Mouse (Mus musculus) splenic B cell, adult 2 months (primary cell): Measurements from ENCODE around the gene Clba1.
A peak's percentile ranks its signal among the peaks of the same experiment; 100 is the strongest.
"Not testable (repeated sequence)": the region's sequence is repeated elsewhere in the genome, so short reads cannot be mapped to it uniquely, and the experiment has no call there.

Source experiments
- DNase-seq: peaks from one replicate; pipeline ENCODE4 v3.0.0-alpha.2; 2011; ENCODE audit warnings: low read depth, low spot score
- H3K27me3 ChIP-seq: 2 replicates; pipeline ENCODE4 v1.6.1; 2012; ENCODE audit warnings: mild to moderate bottlenecking, low read length, moderate library complexity, mixed read lengths; ENCODE audit not compliant: control insufficient read depth, poor library complexity, insufficient read depth, severe bottlenecking
- H3K36me3 ChIP-seq: 2 replicates; pipeline ENCODE4 v1.6.1; 2012; ENCODE audit warnings: mild to moderate bottlenecking, low read length, moderate library complexity, mixed read lengths; ENCODE audit not compliant: control insufficient read depth, poor library complexity, insufficient read depth, severe bottlenecking

Gene Clba1

DNA sequence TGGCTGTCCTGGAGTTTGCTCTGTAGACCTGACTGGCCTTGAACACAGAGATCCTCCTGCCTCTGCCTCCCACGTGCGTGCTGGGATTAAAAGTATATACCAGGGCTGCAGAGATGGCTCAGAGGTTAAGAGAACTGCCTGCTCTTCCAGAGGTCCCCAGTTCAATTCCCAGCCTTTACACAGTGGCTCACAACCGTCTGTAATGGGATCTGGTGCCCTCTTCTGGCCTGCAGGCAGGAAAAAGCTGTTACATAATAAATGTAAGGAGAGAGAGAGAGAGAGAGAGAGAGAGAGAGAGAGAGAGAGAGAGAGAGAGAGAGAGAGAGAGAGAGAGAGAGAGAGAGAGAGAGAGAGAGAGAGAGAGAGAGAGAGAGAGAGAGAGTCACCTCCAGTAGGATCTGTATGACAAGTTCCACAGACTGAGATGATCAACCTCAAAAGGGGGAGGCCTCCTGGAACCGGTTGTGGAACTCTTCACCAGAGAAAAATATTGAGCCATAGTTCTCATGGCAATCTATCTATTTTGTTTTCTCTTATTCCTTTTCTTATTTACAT lies 32.7 kb downstream of the Clba1 start:
- H3K36me3 ChIP-seq, H3K27me3 ChIP-seq, DNase-seq: not testable (repeated sequence)

GRCm38 (mm10) chr12:112842128-112842527 lies 33.4 kb downstream of the Clba1 start:
- not testable (repeated sequence) for H3K27me3 ChIP-seq, H3K36me3 ChIP-seq, DNase-seq

- Histone ChIP-seq H3K27me3 (no peaks in the 10 kb centered on the region), H3K36me3 (no peaks in the 10 kb centered on the region)
- DNase-seq, result peak; percentile 93
Measured at GRCm38 (mm10) chr12:112843803-112844202, 35.1 kb downstream of the Clba1 start.

GRCm38 (mm10) chr12:112847880-112848279 lies 39.1 kb downstream of the Clba1 start:
- no peak for DNase-seq

GRCm38 (mm10) chr12:112849235-112850022 lies 40.7 kb downstream of the Clba1 start:
- DNase-seq, result peak; percentile 51
- Histone ChIP-seq H3K27me3 (no peaks in the 10 kb centered on the region), H3K36me3 (peaks cover 2% of the 10 kb centered on the region)

More at GRCm38 (mm10) chr12:112847880-112848279, 39.1 kb downstream of the Clba1 start:
- peaks cover 2% of the 10 kb centered on the region for H3K36me3 ChIP-seq
- no peaks in the 10 kb centered on the region for H3K27me3 ChIP-seq

GRCm38 (mm10) chr12:112850344-112850743 lies 41.6 kb downstream of the Clba1 start:
- Histone ChIP-seq H3K27me3 (no peaks in the 10 kb centered on the region), H3K36me3 (peaks cover 2% of the 10 kb centered on the region)
- peak; percentile 56 for DNase-seq

- DNase-seq, result no peak
- no peaks in the 10 kb centered on the region for H3K27me3 ChIP-seq
- H3K36me3 ChIP-seq, result peaks cover 3% of the 10 kb centered on the region
Measured at GRCm38 (mm10) chr12:112851116-112851515, 42.4 kb downstream of the Clba1 start.

GRCm38 (mm10) chr12:112853050-112853729 lies 44.5 kb downstream of the Clba1 start:
- Histone ChIP-seq H3K36me3 (peaks cover 3% of the 10 kb centered on the region), H3K27me3 (no peaks in the 10 kb centered on the region)
- DNase-seq, result no peak

DNA sequence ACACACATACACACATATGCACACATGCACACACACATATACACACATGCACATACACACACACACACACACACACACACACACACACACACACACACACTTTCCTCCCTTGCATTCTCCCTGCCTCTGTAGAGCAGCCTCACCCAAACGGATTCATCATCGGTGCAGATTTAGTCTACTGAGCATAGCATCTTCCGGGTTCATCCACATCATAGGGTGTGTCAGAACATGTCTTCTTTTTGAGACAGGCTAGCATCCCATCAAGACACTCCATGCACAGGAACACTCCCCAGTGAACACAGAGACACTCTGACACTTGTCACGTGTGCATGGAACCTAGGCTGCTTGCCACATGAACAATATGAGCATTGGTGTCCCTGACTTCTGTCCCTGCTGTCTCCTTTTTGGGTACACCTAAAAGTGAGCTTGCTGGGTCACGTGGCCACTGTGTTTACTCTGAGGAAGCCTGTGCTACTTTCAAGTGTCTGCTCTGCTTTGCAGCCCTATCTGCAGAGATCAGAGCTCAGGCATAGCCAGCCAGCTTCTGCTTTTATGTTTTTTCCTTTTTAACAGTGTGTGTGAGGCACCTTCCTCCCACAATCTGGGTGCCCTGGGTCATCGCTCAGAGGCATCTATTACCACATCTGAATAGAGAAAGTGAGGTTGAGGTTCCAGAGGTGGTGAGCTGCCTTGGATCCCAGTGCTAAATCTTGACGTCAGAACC lies 46.0 kb downstream of the Clba1 start:
- Histone ChIP-seq H3K27me3 (no peaks in the 10 kb centered on the region), H3K36me3 (peaks cover 3% of the 10 kb centered on the region)
- DNase-seq, result peak; percentile 59

DNA sequence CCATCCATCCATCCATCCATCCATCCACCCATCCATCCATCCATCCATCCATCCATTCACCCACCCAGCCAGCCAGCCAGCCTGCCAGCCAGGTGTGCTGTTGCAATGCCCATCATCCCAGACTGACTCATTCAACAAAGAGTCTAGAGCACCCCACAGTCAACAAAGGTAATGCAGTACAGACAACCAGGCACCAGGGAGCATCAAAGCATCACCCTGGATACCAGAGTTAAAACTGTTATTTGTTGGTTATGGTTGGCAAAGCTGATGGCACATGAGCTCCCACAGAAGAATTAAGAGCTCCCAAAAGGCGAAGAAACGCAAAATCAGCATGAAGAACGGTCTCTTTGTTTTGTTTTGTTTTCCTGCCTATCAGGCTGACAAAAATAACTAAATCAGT lies 47.6 kb downstream of the Clba1 start:
- Histone ChIP-seq H3K27me3 (no peaks in the 10 kb centered on the region), H3K36me3 (peaks cover 3% of the 10 kb centered on the region)
- DNase-seq, result peak; percentile 55

DNA sequence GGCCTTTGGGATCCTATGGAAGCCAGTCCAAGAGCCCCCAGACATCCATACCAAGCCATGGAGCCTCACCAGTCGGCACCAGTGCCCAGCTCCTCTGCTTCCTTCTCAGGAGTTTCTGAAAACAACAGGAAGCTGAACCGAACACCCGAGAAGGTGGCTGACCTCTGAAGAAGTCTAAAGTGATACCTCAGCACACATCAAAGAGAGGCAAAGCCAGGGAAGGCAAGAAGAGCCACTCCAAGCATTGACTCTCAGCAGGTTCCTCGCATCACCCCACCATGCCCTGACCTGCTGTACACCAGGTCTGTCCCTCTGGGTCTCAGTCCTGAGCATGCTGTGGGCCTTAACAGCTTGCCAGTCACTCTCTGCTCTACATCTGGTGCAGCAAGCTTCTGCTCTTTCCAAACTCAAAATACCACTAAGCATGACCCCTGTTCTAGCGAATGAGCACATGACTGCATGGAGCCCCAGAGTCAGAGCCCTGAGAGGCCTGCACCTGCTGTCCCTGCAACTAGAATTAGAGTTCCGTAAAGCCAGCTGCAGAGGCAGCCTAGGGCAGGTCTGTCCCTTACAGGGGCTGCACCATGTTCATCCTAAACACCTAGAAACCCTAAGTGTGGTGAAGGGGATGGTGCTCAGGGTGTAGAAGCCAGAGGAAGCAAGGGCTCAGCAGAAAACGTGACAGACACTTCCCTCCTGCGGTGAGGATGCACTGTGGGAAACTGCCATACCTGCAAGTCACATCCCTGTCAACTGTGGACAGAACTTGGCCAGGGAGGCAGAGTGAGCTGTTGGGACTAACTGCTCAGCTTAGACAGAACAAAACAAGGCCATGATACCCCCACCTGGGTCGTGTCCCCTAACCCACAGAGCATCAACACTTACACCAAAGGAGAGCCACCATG lies 48.5 kb downstream of the Clba1 start:
- 0 out of 2 replicates have a peak, but pooled peaks cover 1% of the 10 kb centered on the region for H3K36me3 ChIP-seq

GRCm38 (mm10) chr12:112858581-112859336 lies 50.0 kb downstream of the Clba1 start:
- no peak for DNase-seq
- Histone ChIP-seq H3K36me3 (0 out of 2 replicates have a peak, but pooled peaks cover 1% of the 10 kb centered on the region), H3K27me3 (no peaks in the 10 kb centered on the region)

More for the DNA sequence above, 48.5 kb downstream of the Clba1 start:
- H3K27me3 ChIP-seq, result no peaks in the 10 kb centered on the region
- peak; percentile 40 for DNase-seq

DNA sequence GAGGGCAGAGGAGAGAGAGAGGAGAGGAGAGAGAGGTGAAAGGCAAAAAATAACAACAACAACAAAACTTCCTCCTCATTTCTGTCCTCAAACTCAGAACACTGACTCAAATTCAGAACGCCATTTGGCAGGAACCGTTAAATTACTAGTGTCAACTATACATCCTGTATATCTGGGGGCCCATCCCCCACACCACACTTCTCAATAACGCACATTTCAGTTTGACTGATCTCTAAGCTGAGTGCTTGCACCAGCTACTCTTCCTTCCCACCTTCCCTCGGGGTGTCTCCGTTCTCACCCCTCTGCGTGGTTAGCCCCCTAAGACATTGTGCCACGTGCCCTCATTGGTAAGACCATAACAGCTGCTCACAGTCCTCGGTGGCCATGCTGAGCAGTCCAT lies 51.2 kb downstream of the Clba1 start:
- H3K36me3 ChIP-seq, result 0 out of 2 replicates have a peak, but pooled peaks cover 1% of the 10 kb centered on the region
- peak; percentile 75 for DNase-seq

More for the DNA sequence above, 51.2 kb downstream of the Clba1 start:
- H3K27me3 ChIP-seq, result no peaks in the 10 kb centered on the region
